Mouse (Mus musculus) liver, adult 2 months (tissue): ENCODE measurements at regions not wholly inside any gene's neighbourhood (a gene's known extent, or its start where the extent isn't known, plus 50 kb on each side); places are given as distances from the start of the nearest gene placed in this dataset.

Experiments used
- DNase-seq: peaks from one replicate; pipeline ENCODE4 v3.0.0-alpha.2; 2011; ENCODE audit warnings: low read depth, low spot score; ENCODE audit errors: extremely low read depth
- H3K27ac ChIP-seq: fragments of 200-500 bp; replicated peaks from 2 replicates; pipeline ENCODE4 v1.5.1; 2012; ENCODE audit warnings: low read depth, mild to moderate bottlenecking, control low read depth, inconsistent platforms, low read length; ENCODE audit not compliant: insufficient read depth
- H3K27me3 ChIP-seq: fragments of 200-500 bp; 2 replicates; pipeline ENCODE4 v1.6.1; 2012; ENCODE audit warnings: mild to moderate bottlenecking, moderate library complexity, low read length, inconsistent platforms; ENCODE audit not compliant: control insufficient read depth, insufficient read depth
- H3K36me3 ChIP-seq: fragments of 200-500 bp; 2 replicates; pipeline ENCODE4 v1.6.1; 2012; ENCODE audit warnings: low read length, inconsistent platforms; ENCODE audit not compliant: control insufficient read depth, insufficient read depth
- H3K4me1 ChIP-seq: fragments of 200-500 bp; 2 replicates; pipeline ENCODE4 v1.6.1; 2011; ENCODE audit warnings: low read length; ENCODE audit not compliant: control insufficient read depth, insufficient read depth
- H3K4me3 ChIP-seq: fragments of 200-500 bp; 2 replicates; pipeline ENCODE4 v1.5.1; 2011; ENCODE audit warnings: low read depth, mild to moderate bottlenecking, control low read depth, low read length, moderate library complexity; ENCODE audit not compliant: insufficient read depth
- H3K79me2 ChIP-seq: fragments of 200-500 bp; 2 replicates; pipeline ENCODE4 v1.6.1; 2012; ENCODE audit warnings: inconsistent platforms, mild to moderate bottlenecking, low read length, moderate library complexity; ENCODE audit not compliant: control insufficient read depth, insufficient read depth
- H3K9ac ChIP-seq: fragments of 200-500 bp; 2 replicates; pipeline ENCODE4 v1.6.1; 2012; ENCODE audit warnings: low read depth, mild to moderate bottlenecking, control low read depth, inconsistent platforms, low read length
- CTCF ChIP-seq: fragments of 200-500 bp; IDR thresholded peaks from 2 replicates; pipeline ENCODE4 v1.5.1; 2011; ENCODE audit warnings: low read depth, low read length, control low read depth
- POLR2A ChIP-seq: fragments of 200-500 bp; IDR thresholded peaks from 2 replicates; pipeline ENCODE4 v1.6.1; 2011; ENCODE audit warnings: low read length, control low read depth; ENCODE audit not compliant: insufficient read depth; ENCODE audit errors: extremely low read depth
- WGBS: fragments of 180-500 bp; shearing (Covaris S2); methylation state at CpG from one replicate; pipeline ENCODE4 v1.1.7; 2018; 5-methylcytosine and 5-hydroxymethylcytosine counted together

DNA sequence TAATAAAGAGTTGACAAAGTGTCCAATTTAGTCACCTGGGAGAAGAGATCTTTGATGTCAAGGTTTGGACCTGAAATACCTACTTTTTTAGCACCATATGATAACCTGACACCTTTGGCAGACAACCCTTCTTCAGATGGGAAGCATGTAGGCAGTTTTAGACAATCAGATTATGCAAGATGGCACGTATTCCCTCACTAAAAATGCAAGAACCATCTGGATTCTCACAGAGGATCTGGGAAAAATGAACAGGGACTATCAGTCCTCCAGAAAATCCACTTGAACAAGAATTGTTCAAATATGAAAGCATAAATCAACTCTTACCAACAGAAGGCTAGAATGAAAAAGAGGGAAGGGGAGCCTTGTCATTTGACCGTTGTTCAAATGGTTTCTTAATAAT is 148.4 kb downstream of the Mat2b start:
- H3K36me3 ChIP-seq, result no peaks in the 10 kb centered on the region
- no peak overlapping the region for H3K4me3 ChIP-seq
- 70% methylated on average over 2 of the region's 2 CpGs for WGBS
- H3K9ac ChIP-seq, result no peak overlapping the region
- no peak for TF ChIP-seq CTCF
- no peak for TF ChIP-seq POLR2A
- no peak overlapping the region for H3K27ac ChIP-seq
- H3K4me1 ChIP-seq, result no peaks in the 10 kb centered on the region
- H3K27me3 ChIP-seq, result no peaks in the 10 kb centered on the region
- no peaks in the 10 kb centered on the region for H3K79me2 ChIP-seq
- no peak for DNase-seq

DNA sequence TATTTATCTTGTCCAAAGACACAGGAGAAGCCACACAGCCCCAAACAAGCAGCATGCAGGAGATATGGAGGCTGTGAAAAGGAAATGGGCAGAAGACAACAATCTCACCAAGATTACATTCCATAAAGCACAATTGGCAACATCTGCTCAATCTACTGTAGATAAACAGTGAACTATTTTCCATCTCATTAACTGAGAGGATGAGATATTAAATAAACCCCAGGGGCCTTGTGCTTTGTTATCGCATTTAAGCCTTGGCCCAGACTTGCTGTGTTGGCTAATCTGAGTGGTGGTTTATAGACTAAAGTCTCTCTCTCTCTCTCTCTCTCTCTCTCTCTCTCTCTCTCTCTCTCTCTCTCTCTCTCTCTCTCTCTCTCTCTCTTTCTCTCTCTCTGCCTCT is 149.5 kb downstream of the Mat2b start:
- WGBS, result 63% methylated on average over 1 of the region's 1 CpGs
- Histone ChIP-seq H3K4me1 (no peaks in the 10 kb centered on the region), H3K36me3 (no peaks in the 10 kb centered on the region), H3K27me3 (no peaks in the 10 kb centered on the region), H3K27ac (no peak overlapping the region), H3K4me3 (no peak overlapping the region), H3K9ac (no peak overlapping the region), H3K79me2 (no peaks in the 10 kb centered on the region)
- no peak for TF ChIP-seq POLR2A
- TF ChIP-seq CTCF, result no peak
- no peak for DNase-seq

DNA sequence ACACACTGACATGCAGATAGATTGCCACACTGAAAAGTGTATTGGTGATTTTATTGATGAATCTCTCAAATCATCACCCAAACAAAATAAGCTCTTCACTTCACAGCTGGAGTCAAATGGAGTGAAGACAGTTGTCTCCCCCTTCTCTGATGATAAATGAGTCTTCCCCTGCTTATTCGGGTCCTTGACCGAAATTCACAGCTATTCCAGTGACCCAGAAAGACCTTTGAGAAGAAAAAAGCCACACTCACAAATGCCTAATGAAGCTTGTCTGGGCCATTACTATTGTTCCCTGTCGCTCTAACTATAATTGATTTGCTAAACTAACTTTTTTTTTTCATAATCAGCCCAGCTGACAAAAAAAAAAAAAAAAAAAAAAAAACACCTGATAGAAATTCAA is 154.8 kb downstream of the Mat2b start:
- Histone ChIP-seq H3K4me3 (no peak overlapping the region), H3K27ac (no peak overlapping the region), H3K36me3 (no peaks in the 10 kb centered on the region), H3K27me3 (no peaks in the 10 kb centered on the region), H3K79me2 (no peaks in the 10 kb centered on the region), H3K9ac (no peak overlapping the region), H3K4me1 (no peaks in the 10 kb centered on the region)
- TF ChIP-seq POLR2A, result no peak
- WGBS, result 65% methylated on average over 3 of the region's 3 CpGs
- no peak for DNase-seq

DNA sequence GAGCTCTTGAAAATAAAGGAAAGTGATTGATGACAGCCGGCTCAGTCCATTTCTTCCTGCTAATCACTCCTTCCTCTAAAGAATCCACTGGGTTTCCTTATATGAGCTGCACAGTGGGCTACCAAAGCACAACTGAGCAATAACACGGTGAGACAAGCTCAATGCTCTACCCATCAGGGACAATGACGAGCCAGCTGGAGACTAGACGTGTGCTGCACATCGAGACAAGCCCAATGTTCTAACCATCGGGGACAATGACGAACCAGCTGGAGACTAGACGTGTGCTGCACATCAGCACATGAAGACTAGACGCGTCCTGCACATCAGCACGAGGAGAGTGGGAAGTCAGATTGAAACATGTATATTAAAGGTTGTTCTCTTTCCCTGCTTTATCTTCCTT is 155.2 kb downstream of the Mat2b start:
- Histone ChIP-seq H3K27me3 (no peaks in the 10 kb centered on the region), H3K4me3 (no peak overlapping the region), H3K36me3 (no peaks in the 10 kb centered on the region), H3K79me2 (no peaks in the 10 kb centered on the region), H3K9ac (no peak overlapping the region), H3K4me1 (no peaks in the 10 kb centered on the region), H3K27ac (no peak overlapping the region)
- no peak for DNase-seq
- 86% methylated on average over 11 of the region's 11 CpGs for WGBS
- no peak for TF ChIP-seq POLR2A
- no peak for TF ChIP-seq CTCF

DNA sequence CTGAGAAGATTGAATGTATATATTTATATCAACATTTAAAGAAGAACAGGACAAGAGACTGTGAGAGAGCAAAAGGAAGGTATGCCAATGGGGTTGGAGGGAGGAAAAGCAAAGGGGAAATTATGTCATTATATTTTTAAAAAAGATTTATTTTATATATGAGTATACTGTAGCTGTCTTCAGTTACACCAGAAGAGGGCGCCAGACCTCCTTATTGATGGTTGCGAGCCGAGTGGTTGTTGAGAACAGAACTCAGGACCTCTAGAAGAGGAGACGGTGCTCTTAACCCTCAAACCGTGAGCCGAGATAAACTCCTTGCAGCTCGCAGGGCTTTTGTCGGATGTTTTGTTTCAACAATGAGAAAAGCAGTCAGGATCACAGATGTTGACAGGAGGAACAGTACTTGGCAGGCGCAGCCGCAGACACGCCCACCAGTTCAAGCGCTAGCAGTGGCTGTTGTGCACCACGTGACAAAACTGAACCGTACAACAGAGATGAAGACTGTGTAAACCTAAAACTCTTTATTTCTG is 158.7 kb downstream of the Mat2b start:
- Histone ChIP-seq H3K4me3 (no peak overlapping the region), H3K27ac (no peak overlapping the region), H3K27me3 (no peaks in the 10 kb centered on the region), H3K4me1 (no peaks in the 10 kb centered on the region), H3K36me3 (no peaks in the 10 kb centered on the region), H3K9ac (no peak overlapping the region), H3K79me2 (no peaks in the 10 kb centered on the region)
- DNase-seq, result no peak
- WGBS, result 83% methylated on average over 14 of the region's 14 CpGs
- TF ChIP-seq POLR2A, result no peak
- no peak for TF ChIP-seq CTCF

DNA sequence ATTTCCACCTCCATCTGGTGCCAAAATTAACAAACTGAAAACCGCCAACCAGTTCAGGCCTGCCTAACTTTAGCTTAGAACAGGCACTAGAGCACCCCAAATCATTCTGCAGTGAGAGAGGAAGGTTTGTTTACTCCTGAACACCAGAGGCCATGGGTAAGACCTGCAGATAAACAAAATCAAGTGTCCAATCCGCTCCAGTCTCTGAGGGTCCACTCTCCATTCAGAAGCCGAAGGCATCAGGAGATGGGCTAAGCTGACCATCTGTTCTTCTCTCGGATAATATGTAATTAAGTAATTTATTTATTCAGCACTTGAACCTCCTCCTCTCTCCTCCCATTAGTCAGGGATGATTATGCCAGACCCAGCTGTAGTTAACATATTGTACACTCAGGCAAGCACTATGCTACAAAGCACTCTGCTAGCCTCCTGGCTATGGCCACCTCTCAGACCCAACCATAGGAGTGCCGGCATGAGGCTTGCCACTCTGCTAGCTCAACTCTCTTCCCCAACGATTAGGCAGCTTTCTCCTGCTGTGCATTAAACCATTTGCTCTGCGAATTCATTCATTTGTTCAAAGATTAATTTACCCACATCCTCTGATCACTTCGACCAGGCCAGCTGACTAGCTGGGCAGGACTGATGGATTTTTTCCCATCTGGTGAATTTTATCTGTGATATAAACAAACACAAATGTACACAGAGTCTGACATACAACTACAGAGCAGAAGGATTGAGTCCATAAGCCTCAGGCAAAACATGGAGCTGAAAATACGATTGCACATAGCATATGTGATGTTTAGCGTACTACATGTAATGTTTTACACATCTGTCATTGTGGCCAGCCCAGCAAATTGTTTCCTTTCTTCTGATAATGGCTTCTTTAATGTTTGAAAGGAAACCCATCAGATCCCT is 184.4 kb downstream of the Mat2b start:
- Histone ChIP-seq H3K36me3 (no peaks in the 10 kb centered on the region), H3K79me2 (no peaks in the 10 kb centered on the region), H3K4me1 (no peaks in the 10 kb centered on the region), H3K27ac (no peak overlapping the region), H3K4me3 (no peak overlapping the region), H3K9ac (no peak overlapping the region), H3K27me3 (no peaks in the 10 kb centered on the region)
- DNase-seq, result no peak
- TF ChIP-seq CTCF (no peak), POLR2A (no peak)
- 74% methylated on average over 10 of the region's 10 CpGs for WGBS
